Mouse (Mus musculus): ENCODE data around the gene Ptpro. TPM values are rescaled to one million over a fixed set of nuclear protein-coding genes. Genes with fewer than 3 reads are reported as not detected.
"Not testable (repeated sequence)": the region's sequence is repeated elsewhere in the genome, so short reads cannot be mapped to it uniquely, and the experiment has no call there.

Gene Ptpro
- polyA plus RNA-seq, 1 experiment from 2014 or later = 11.5 TPM

GRCm38 (mm10) chr6:137465253-137465652, 213.1 kb downstream of the Ptpro start:
- Histone ChIP-seq H3K4me1 (ENCODE audit: control insufficient read depth, insufficient read depth, low read length) (no peaks in the 10 kb centered on the region), H3K4me2 (replicated peaks; ENCODE audit: low read depth, low read length) (no peak overlapping the region), H3K36me3 (ENCODE audit: control insufficient read depth, insufficient read depth, low read length) (no peaks in the 10 kb centered on the region), H3K27ac (ENCODE audit: low read depth, low read length) (no peak overlapping the region), H3K27me3 (ENCODE audit: control insufficient read depth, insufficient read depth, low read length) (no peaks in the 10 kb centered on the region), H3K9ac (ENCODE audit: low read depth, low read length) (no peak overlapping the region), H3K9me3 (ENCODE audit: control insufficient read depth, low read length) (no peaks in the 10 kb centered on the region), H3K4me3 (ENCODE audit: low read length) (no peak overlapping the region)
- ATAC-seq (ENCODE audit: low FRiP score, low TSS enrichment) = no peak
- WGBS = 36% methylated on average over 2 of the region's 2 CpGs

GRCm38 (mm10) chr6:137466256-137466655, 214.1 kb downstream of the Ptpro start:
- Histone ChIP-seq H3K9ac (ENCODE audit: low read depth, low read length) (no peak overlapping the region), H3K36me3 (ENCODE audit: control insufficient read depth, insufficient read depth, low read length) (no peaks in the 10 kb centered on the region), H3K4me2 (replicated peaks; ENCODE audit: low read depth, low read length) (no peak overlapping the region), H3K27ac (ENCODE audit: low read depth, low read length) (no peak overlapping the region), H3K9me3 (ENCODE audit: control insufficient read depth, low read length) (no peaks in the 10 kb centered on the region), H3K4me1 (ENCODE audit: control insufficient read depth, insufficient read depth, low read length) (peaks cover 7% of the 10 kb centered on the region), H3K27me3 (ENCODE audit: control insufficient read depth, insufficient read depth, low read length) (no peaks in the 10 kb centered on the region), H3K4me3 (ENCODE audit: low read length) (no peak overlapping the region)
- no peak for ATAC-seq (ENCODE audit: low FRiP score, low TSS enrichment)
- 70% methylated on average over 2 of the region's 2 CpGs for WGBS

GRCm38 (mm10) chr6:137467696-137468095, 215.6 kb downstream of the Ptpro start:
- Histone ChIP-seq H3K9ac (ENCODE audit: low read depth, low read length) (no peak overlapping the region), H3K4me2 (replicated peaks; ENCODE audit: low read depth, low read length) (no peak overlapping the region), H3K4me1 (ENCODE audit: control insufficient read depth, insufficient read depth, low read length) (peaks cover 7% of the 10 kb centered on the region), H3K4me3 (ENCODE audit: low read length) (no peak overlapping the region), H3K36me3 (ENCODE audit: control insufficient read depth, insufficient read depth, low read length) (no peaks in the 10 kb centered on the region), H3K9me3 (ENCODE audit: control insufficient read depth, low read length) (no peaks in the 10 kb centered on the region), H3K27ac (ENCODE audit: low read depth, low read length) (no peak overlapping the region), H3K27me3 (ENCODE audit: control insufficient read depth, insufficient read depth, low read length) (no peaks in the 10 kb centered on the region)
- 93% methylated on average over 3 of the region's 3 CpGs for WGBS
- ATAC-seq (ENCODE audit: low FRiP score, low TSS enrichment) = no peak

GRCm38 (mm10) chr6:137469541-137469940, 217.4 kb downstream of the Ptpro start:
- no peak overlapping the region for H3K4me2 ChIP-seq (replicated peaks; ENCODE audit: low read depth, low read length)
- no peaks in the 10 kb centered on the region for H3K36me3 ChIP-seq (ENCODE audit: control insufficient read depth, insufficient read depth, low read length)
- H3K4me3 ChIP-seq (ENCODE audit: low read length) = no peak overlapping the region
- H3K27me3 ChIP-seq (ENCODE audit: control insufficient read depth, insufficient read depth, low read length) = no peaks in the 10 kb centered on the region
- no peak overlapping the region for H3K27ac ChIP-seq (ENCODE audit: low read depth, low read length)
- no peak for ATAC-seq (ENCODE audit: low FRiP score, low TSS enrichment)
- WGBS = 96% methylated on average over 4 of the region's 4 CpGs
- H3K9me3 ChIP-seq (ENCODE audit: control insufficient read depth, low read length) = no peaks in the 10 kb centered on the region
- H3K4me1 ChIP-seq (ENCODE audit: control insufficient read depth, insufficient read depth, low read length) = peaks cover 7% of the 10 kb centered on the region
- no peak overlapping the region for H3K9ac ChIP-seq (ENCODE audit: low read depth, low read length)

GRCm38 (mm10) chr6:137470901-137471598, 218.9 kb downstream of the Ptpro start:
- Histone ChIP-seq H3K27ac (ENCODE audit: low read depth, low read length) (no peak overlapping the region; the same call in 1 of the 2 replicates), H3K9me3 (ENCODE audit: control insufficient read depth, low read length) (peaks cover 2% of the 10 kb centered on the region; the same call in 1 of the 2 replicates), H3K27me3 (ENCODE audit: control insufficient read depth, insufficient read depth, low read length) (no peaks in the 10 kb centered on the region), H3K36me3 (ENCODE audit: control insufficient read depth, insufficient read depth, low read length) (no peaks in the 10 kb centered on the region), H3K4me1 (ENCODE audit: control insufficient read depth, insufficient read depth, low read length) (peaks cover 7% of the 10 kb centered on the region), H3K9ac (ENCODE audit: low read depth, low read length) (no peak overlapping the region), H3K4me3 (ENCODE audit: low read length) (no peak overlapping the region), H3K4me2 (replicated peaks; ENCODE audit: low read depth, low read length) (no peak overlapping the region)
- 63% methylated on average over 11 of the region's 11 CpGs for WGBS
- ATAC-seq (ENCODE audit: low FRiP score, low TSS enrichment) = no peak

GRCm38 (mm10) chr6:137472129-137472528, 220.0 kb downstream of the Ptpro start:
- H3K27ac ChIP-seq (ENCODE audit: low read depth, low read length) = no peak overlapping the region
- H3K4me2 ChIP-seq (replicated peaks; ENCODE audit: low read depth, low read length) = no peak overlapping the region
- 87% methylated on average over 9 of the region's 9 CpGs for WGBS
- H3K36me3 ChIP-seq (ENCODE audit: control insufficient read depth, insufficient read depth, low read length) = no peaks in the 10 kb centered on the region
- H3K27me3 ChIP-seq (ENCODE audit: control insufficient read depth, insufficient read depth, low read length) = no peaks in the 10 kb centered on the region
- H3K4me1 ChIP-seq (ENCODE audit: control insufficient read depth, insufficient read depth, low read length) = peaks cover 7% of the 10 kb centered on the region
- no peak overlapping the region for H3K9ac ChIP-seq (ENCODE audit: low read depth, low read length)
- no peak overlapping the region for H3K4me3 ChIP-seq (ENCODE audit: low read length)
- ATAC-seq (ENCODE audit: low FRiP score, low TSS enrichment) = no peak
- H3K9me3 ChIP-seq (ENCODE audit: control insufficient read depth, low read length) = peaks cover 4% of the 10 kb centered on the region; the same call in 1 of the 2 replicates

GRCm38 (mm10) chr6:137473433-137473832, 221.3 kb downstream of the Ptpro start:
- ATAC-seq (ENCODE audit: low FRiP score, low TSS enrichment) = no peak
- Histone ChIP-seq H3K4me3 (ENCODE audit: low read length) (no peak overlapping the region), H3K27ac (ENCODE audit: low read depth, low read length) (no peak overlapping the region), H3K27me3 (ENCODE audit: control insufficient read depth, insufficient read depth, low read length) (no peaks in the 10 kb centered on the region), H3K9me3 (ENCODE audit: control insufficient read depth, low read length) (peaks cover 4% of the 10 kb centered on the region; the same call in 1 of the 2 replicates), H3K9ac (ENCODE audit: low read depth, low read length) (no peak overlapping the region), H3K36me3 (ENCODE audit: control insufficient read depth, insufficient read depth, low read length) (no peaks in the 10 kb centered on the region), H3K4me2 (replicated peaks; ENCODE audit: low read depth, low read length) (no peak overlapping the region), H3K4me1 (ENCODE audit: control insufficient read depth, insufficient read depth, low read length) (peaks cover 7% of the 10 kb centered on the region)
- 77% methylated on average over 1 of the region's 1 CpGs for WGBS

GRCm38 (mm10) chr6:137475695-137476094, 223.6 kb downstream of the Ptpro start:
- WGBS = 91% methylated on average over 5 of the region's 5 CpGs
- H3K4me2 ChIP-seq (replicated peaks; ENCODE audit: low read depth, low read length); H3K4me1 ChIP-seq (ENCODE audit: control insufficient read depth, insufficient read depth, low read length); H3K9ac ChIP-seq (ENCODE audit: low read depth, low read length); H3K4me3 ChIP-seq (ENCODE audit: low read length); H3K27ac ChIP-seq (ENCODE audit: low read depth, low read length); H3K9me3 ChIP-seq (ENCODE audit: control insufficient read depth, low read length); ATAC-seq (ENCODE audit: low FRiP score, low TSS enrichment); H3K36me3 ChIP-seq (ENCODE audit: control insufficient read depth, insufficient read depth, low read length); H3K27me3 ChIP-seq (ENCODE audit: control insufficient read depth, insufficient read depth, low read length): not testable (repeated sequence)

GRCm38 (mm10) chr6:137482891-137483290, 230.8 kb downstream of the Ptpro start:
- H3K27me3 ChIP-seq (ENCODE audit: control insufficient read depth, insufficient read depth, low read length) = no peaks in the 10 kb centered on the region
- no peak overlapping the region for H3K9ac ChIP-seq (ENCODE audit: low read depth, low read length)
- 91% methylated on average over 7 of the region's 7 CpGs for WGBS
- H3K4me3 ChIP-seq (ENCODE audit: low read length) = no peak overlapping the region
- no peak overlapping the region for H3K27ac ChIP-seq (ENCODE audit: low read depth, low read length)
- no peak for ATAC-seq (ENCODE audit: low FRiP score, low TSS enrichment)
- H3K4me1 ChIP-seq (ENCODE audit: control insufficient read depth, insufficient read depth, low read length) = no peaks in the 10 kb centered on the region
- no peak overlapping the region for H3K4me2 ChIP-seq (replicated peaks; ENCODE audit: low read depth, low read length)
- no peaks in the 10 kb centered on the region for H3K36me3 ChIP-seq (ENCODE audit: control insufficient read depth, insufficient read depth, low read length)
- no peaks in the 10 kb centered on the region for H3K9me3 ChIP-seq (ENCODE audit: control insufficient read depth, low read length)
